10 mouse cellular contexts compared by ENCODE assay signal in genomic region chr13:73446076-73446475, GRCm38 (mm10). TPM values are rescaled to one million over a fixed set of nuclear protein-coding genes. Genes with fewer than 3 reads are reported as not detected.
DNase-seq lines count a peak whose midpoint lies in the region; ATAC-seq and TF ChIP-seq lines count a peak whose summit lies in the region.
"Had no signal": no experiment of that assay in that cellular context is flagged by ENCODE, and none has a peak within 500 bp of the region (broad histone marks: within the 10 kb centered on the region; RNA-seq: fewer than 3 reads in every experiment).

No protein-coding gene starts in this region.

- intact Hi-C loops in left cerebral cortex, postnatal 14 days (cut with DNase I) = no loop called here

- no peaks in the 10 kb centered on the region for H3K9me3 ChIP-seq in intestine, embryonic 15.5 days
- no peaks in the 10 kb centered on the region for H3K9me3 ChIP-seq in intestine, postnatal 0 days (ENCODE audit: control insufficient read depth)
- no peaks in the 10 kb centered on the region for H3K9me3 ChIP-seq in stomach, embryonic 14.5 days (ENCODE audit: control insufficient read depth, low read depth, low read length)
- no peaks in the 10 kb centered on the region for H3K9me3 ChIP-seq in stomach, postnatal 0 days (ENCODE audit: control insufficient read depth, low read length)
- no peaks in the 10 kb centered on the region for H3K9me3 ChIP-seq in liver, embryonic 11.5 days (ENCODE audit: control insufficient read depth, low read length)

- H3K27ac ChIP-seq in intestine, embryonic 15.5 days = no peak overlapping the region
- no peak overlapping the region for H3K27ac ChIP-seq in intestine, postnatal 0 days (ENCODE audit: low read depth, low read length)
- H3K27ac ChIP-seq in stomach, embryonic 14.5 days (ENCODE audit: low read length) = peak overlapping the region; percentile 77; the same call in 1 of the 2 replicates
- H3K27ac ChIP-seq in stomach, postnatal 0 days (replicated peaks) = no peak overlapping the region
- peak overlapping the region; percentile 86 for H3K27ac ChIP-seq in liver, embryonic 11.5 days (ENCODE audit: low read depth, low read length)
- H3K27ac ChIP-seq: macrophage had no signal

- no peak overlapping the region for H3K4me2 ChIP-seq in intestine, embryonic 15.5 days (replicated peaks)
- H3K4me2 ChIP-seq in intestine, postnatal 0 days (replicated peaks; ENCODE audit: low read depth) = no peak overlapping the region
- H3K4me2 ChIP-seq in stomach, embryonic 14.5 days (replicated peaks; ENCODE audit: low read depth, low read length) = no peak overlapping the region
- H3K4me2 ChIP-seq in stomach, postnatal 0 days (replicated peaks; ENCODE audit: low read depth) = no peak overlapping the region
- peak overlapping the region; percentile 51 for H3K4me2 ChIP-seq in liver, embryonic 11.5 days

- H3K9ac ChIP-seq in intestine, embryonic 15.5 days = no peak overlapping the region
- no peak overlapping the region for H3K9ac ChIP-seq in intestine, postnatal 0 days (ENCODE audit: low read depth, low read length)
- no peak overlapping the region for H3K9ac ChIP-seq in stomach, embryonic 14.5 days (replicated peaks; ENCODE audit: low read depth, low read length)
- H3K9ac ChIP-seq in stomach, postnatal 0 days (ENCODE audit: low read length) = no peak overlapping the region
- peak overlapping the region; percentile 46 for H3K9ac ChIP-seq in liver, embryonic 11.5 days (ENCODE audit: low read depth, low read length)

- H3K36me3 ChIP-seq in intestine, embryonic 15.5 days = no peaks in the 10 kb centered on the region
- no peaks in the 10 kb centered on the region for H3K36me3 ChIP-seq in intestine, postnatal 0 days (ENCODE audit: control insufficient read depth, insufficient read depth)
- no peaks in the 10 kb centered on the region for H3K36me3 ChIP-seq in stomach, embryonic 14.5 days (ENCODE audit: control insufficient read depth, insufficient read depth, low read length)
- H3K36me3 ChIP-seq in stomach, postnatal 0 days (ENCODE audit: control insufficient read depth, insufficient read depth, low read length) = no peaks in the 10 kb centered on the region
- no peaks in the 10 kb centered on the region for H3K36me3 ChIP-seq in liver, embryonic 11.5 days (ENCODE audit: control insufficient read depth, insufficient read depth, low read length)

- H3K27me3 ChIP-seq in intestine, embryonic 15.5 days (replicated peaks) = no peaks in the 10 kb centered on the region
- H3K27me3 ChIP-seq in intestine, postnatal 0 days (replicated peaks; ENCODE audit: control insufficient read depth, insufficient read depth, low read length) = no peaks in the 10 kb centered on the region
- H3K27me3 ChIP-seq in stomach, embryonic 14.5 days (ENCODE audit: control insufficient read depth, insufficient read depth, low read length) = no peaks in the 10 kb centered on the region
- H3K27me3 ChIP-seq in stomach, postnatal 0 days (ENCODE audit: control insufficient read depth, insufficient read depth, low read length) = no peaks in the 10 kb centered on the region
- H3K27me3 ChIP-seq in liver, embryonic 11.5 days (replicated peaks; ENCODE audit: control insufficient read depth, insufficient read depth, low read length) = no peaks in the 10 kb centered on the region

- no peaks in the 10 kb centered on the region for H3K4me1 ChIP-seq in intestine, embryonic 15.5 days (replicated peaks)
- H3K4me1 ChIP-seq in intestine, postnatal 0 days (replicated peaks; ENCODE audit: control insufficient read depth, insufficient read depth, low read length) = no peaks in the 10 kb centered on the region
- no peaks in the 10 kb centered on the region for H3K4me1 ChIP-seq in stomach, embryonic 14.5 days (ENCODE audit: control insufficient read depth, insufficient read depth, low read length)
- no peaks in the 10 kb centered on the region for H3K4me1 ChIP-seq in stomach, postnatal 0 days (replicated peaks; ENCODE audit: control insufficient read depth, insufficient read depth)
- peaks cover 48% of the 10 kb centered on the region for H3K4me1 ChIP-seq in liver, embryonic 11.5 days (replicated peaks; ENCODE audit: control insufficient read depth, insufficient read depth, low read length)

- H3K4me3 ChIP-seq in intestine, embryonic 15.5 days (replicated peaks) = no peak overlapping the region
- no peak overlapping the region for H3K4me3 ChIP-seq in intestine, postnatal 0 days (ENCODE audit: low read depth, low read length)
- H3K4me3 ChIP-seq in stomach, embryonic 14.5 days (ENCODE audit: low read depth, low read length) = no peak overlapping the region
- H3K4me3 ChIP-seq in stomach, postnatal 0 days (ENCODE audit: low read depth, low read length) = no peak overlapping the region
- H3K4me3 ChIP-seq in liver, embryonic 11.5 days (ENCODE audit: low read depth, low read length) = no peak overlapping the region

- DNase-seq in stomach, postnatal 0 days (ENCODE audit: low spot score) = no peak
- DNase-seq in liver, embryonic 11.5 days (ENCODE audit: low spot score) = no peak
- DNase-seq in left cerebral cortex, postnatal 14 days (ENCODE audit: low spot score in 2 of 2) = no peak
- DNase-seq in layer of hippocampus, adult 9-10 months (ENCODE audit: low spot score) = no peak
- DNase-seq: heart, postnatal 14 days; thymus, postnatal 4 days had no signal

- WGBS in intestine, embryonic 15.5 days = 90% methylated on average over 2 of the region's 2 CpGs
- WGBS in intestine, postnatal 0 days = 88% methylated on average over 2 of the region's 2 CpGs
- 81% methylated on average over 2 of the region's 2 CpGs for WGBS in stomach, embryonic 14.5 days
- 71% methylated on average over 2 of the region's 2 CpGs for WGBS in stomach, postnatal 0 days
- WGBS in liver, embryonic 11.5 days = 42% methylated on average over 2 of the region's 2 CpGs

- ATAC-seq in intestine, embryonic 15.5 days = peak; percentile 48; the same call in 1 of the 2 replicates
- no peak for ATAC-seq in intestine, postnatal 0 days
- no peak for ATAC-seq in stomach, embryonic 14.5 days (ENCODE audit: insufficient number of reproducible peaks, insufficient read depth, low FRiP score, low read depth)
- ATAC-seq in stomach, postnatal 0 days (ENCODE audit: low FRiP score, low TSS enrichment) = no peak
- ATAC-seq in liver, embryonic 11.5 days (replicated peaks; ENCODE audit: low FRiP score) = peak; percentile 82

- TF ChIP-seq EP300 in stomach, postnatal 0 days (optimal IDR thresholded peaks at IDR 0.05) = no peak

- TF ChIP-seq CTCF in intestine, postnatal 0 days (IDR thresholded peaks at IDR 0.05; ENCODE audit: low read depth) = no peak
- TF ChIP-seq CTCF in stomach, postnatal 0 days (IDR thresholded peaks at IDR 0.05; ENCODE audit: low read depth) = no peak

RNA-seq across cellular contexts. Expression of gene Lpcat1, which starts 20.9 kb away (rescaled TPM):
- 19.8 and 22.5 TPM in 2 replicates for polyA plus RNA-seq in intestine, embryonic 15.5 days (2015; fragmentation: Nextera tagmentation; extraction: Ambion mirVana)
- polyA plus RNA-seq in intestine, postnatal 0 days (2015; fragmentation: Nextera tagmentation; extraction: Ambion mirVana) = 8.2 and 8.4 TPM in 2 replicates
- 40.4 and 44.0 TPM in 2 replicates for polyA plus RNA-seq in stomach, embryonic 14.5 days (2014; fragmentation: Nextera tagmentation; extraction: Ambion mirVana)
- polyA plus RNA-seq in stomach, postnatal 0 days (2015; fragmentation: Nextera tagmentation; extraction: Ambion mirVana) = 8.5 and 8.6 TPM in 2 replicates
- polyA plus RNA-seq in liver, embryonic 11.5 days (2014; fragmentation: Nextera tagmentation; extraction: Ambion mirVana) = 81.9 and 84.0 TPM in 2 replicates
- total RNA-seq in left cerebral cortex, postnatal 14 days (2021) = 10 to 100 TPM; 48.8 to 53.3 TPM

Comparison
In these comparisons a context has a peak if more than half of its experiments do, and no peak if none do; other contexts are left out.
1. ATAC-seq: peak in intestine, embryonic 15.5 days (single experiment) and liver, embryonic 11.5 days (single experiment); none in intestine, postnatal 0 days (single experiment), stomach, embryonic 14.5 days (single experiment) and stomach, postnatal 0 days (single experiment).
2. H3K27ac ChIP-seq: peak in stomach, embryonic 14.5 days (single experiment) and liver, embryonic 11.5 days (single experiment); none in intestine, embryonic 15.5 days (single experiment), intestine, postnatal 0 days (single experiment) and stomach, postnatal 0 days (single experiment).